Mouse (Mus musculus): ENCODE measurements around the gene Mettl8.

The Mettl8 gene

GRCm38 (mm10) chr2:71033987-71034386, 21.4 kb downstream of the Mettl8 start:
- no peak for DNase-seq (ENCODE audit: low spot score in 2 of 2)

- no peak for DNase-seq (ENCODE audit: low spot score in 2 of 2)
Observed at GRCm38 (mm10) chr2:71033014-71033413, 22.4 kb downstream of the Mettl8 start.

GRCm38 (mm10) chr2:71031973-71032794, 23.2 kb downstream of the Mettl8 start:
- DNase-seq (ENCODE audit: low spot score in 2 of 2), result no peak

GRCm38 (mm10) chr2:71030663-71031062, 24.7 kb downstream of the Mettl8 start:
- DNase-seq (ENCODE audit: low spot score in 2 of 2), result no peak

- DNase-seq (ENCODE audit: low spot score in 2 of 2), result no peak
Observed at GRCm38 (mm10) chr2:71027631-71028030, 27.8 kb downstream of the Mettl8 start.

DNA sequence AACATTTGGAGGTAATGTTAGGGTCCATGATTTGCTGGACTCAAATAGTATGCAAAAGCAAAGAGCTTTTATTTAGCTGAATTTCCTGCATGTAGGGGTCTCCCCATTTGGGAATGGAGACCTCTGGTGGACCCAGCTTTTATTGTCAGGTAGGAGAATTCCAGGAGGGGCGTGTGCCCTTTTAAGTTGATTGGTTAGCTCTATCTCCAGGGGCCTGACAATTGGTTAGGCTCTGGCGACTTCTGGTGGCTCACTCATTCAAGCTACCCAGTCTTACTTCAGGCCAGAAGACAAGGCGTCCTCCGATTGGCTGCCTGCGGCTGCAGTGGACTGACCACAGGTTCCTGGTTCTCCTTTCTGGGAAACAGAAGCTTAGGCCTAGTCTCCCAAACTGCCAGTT, 28.6 kb downstream of the Mettl8 start:
- DNase-seq (ENCODE audit: low spot score in 2 of 2), result no peak

DNA sequence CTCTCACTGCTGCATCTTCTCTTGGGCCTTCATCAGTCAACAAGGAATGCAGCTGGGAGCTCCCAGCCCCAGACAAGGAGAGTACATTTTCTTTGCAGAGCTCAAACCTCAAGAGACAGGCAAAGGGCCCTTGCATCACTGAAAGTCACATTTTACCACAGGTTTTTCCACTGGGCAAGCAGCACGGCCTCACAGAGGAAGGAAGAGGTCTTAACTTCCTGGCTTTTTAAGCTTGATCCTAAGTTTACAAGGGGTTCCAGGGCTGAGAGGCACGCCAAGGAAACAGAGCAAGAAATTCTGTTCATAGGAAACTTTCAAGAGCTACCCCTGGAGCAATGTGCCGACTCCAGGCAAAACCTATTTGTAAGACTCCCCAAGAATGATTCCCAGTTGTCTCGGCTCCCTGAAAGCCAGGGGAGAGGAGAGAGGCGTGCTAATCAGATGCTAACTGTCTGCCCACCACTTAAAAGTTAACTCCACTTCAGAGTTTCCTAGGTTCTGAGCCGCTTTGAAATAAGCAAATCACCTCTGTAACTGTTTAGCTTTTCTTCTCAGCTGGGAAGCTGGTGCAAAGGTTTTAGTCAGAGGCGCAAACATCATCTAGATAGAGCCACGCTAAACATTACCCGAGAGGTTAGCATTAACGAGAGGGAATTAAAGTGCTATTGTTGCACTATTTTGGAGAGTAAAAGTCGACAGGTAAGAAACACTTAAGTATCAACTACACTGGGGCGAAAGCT, 29.6 kb downstream of the Mettl8 start:
- DNase-seq (ENCODE audit: low spot score in 2 of 2), result no peak

GRCm38 (mm10) chr2:71023986-71024385, 31.4 kb downstream of the Mettl8 start:
- no peak for DNase-seq (ENCODE audit: low spot score in 2 of 2)

GRCm38 (mm10) chr2:71022991-71023390, 32.4 kb downstream of the Mettl8 start:
- DNase-seq (ENCODE audit: low spot score in 2 of 2), result no peak

DNA sequence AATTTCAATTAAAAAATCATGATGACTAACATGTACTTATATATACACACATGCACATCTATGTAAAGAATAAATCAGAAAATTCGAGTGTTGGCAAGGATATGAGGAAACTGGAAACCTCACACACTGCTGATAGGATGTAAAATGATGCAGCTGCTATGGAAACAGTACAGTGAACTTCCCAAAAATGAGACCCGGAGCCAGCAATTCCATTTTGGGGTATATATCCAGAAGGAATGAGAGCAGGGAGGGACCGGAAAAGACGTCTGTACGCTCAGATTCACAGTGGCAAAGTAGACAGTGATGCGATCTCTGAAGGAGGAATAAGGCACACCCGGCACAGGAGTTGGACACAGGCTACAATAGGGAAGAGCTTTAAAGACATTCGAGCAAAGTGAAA, 34.7 kb downstream of the Mettl8 start:
- DNase-seq (ENCODE audit: low spot score in 2 of 2), result peak in 1 of 2 experiments; percentile 20

- no peak for DNase-seq (ENCODE audit: low spot score in 2 of 2)
Observed at GRCm38 (mm10) chr2:71019704-71020375, 35.5 kb downstream of the Mettl8 start.

DNA sequence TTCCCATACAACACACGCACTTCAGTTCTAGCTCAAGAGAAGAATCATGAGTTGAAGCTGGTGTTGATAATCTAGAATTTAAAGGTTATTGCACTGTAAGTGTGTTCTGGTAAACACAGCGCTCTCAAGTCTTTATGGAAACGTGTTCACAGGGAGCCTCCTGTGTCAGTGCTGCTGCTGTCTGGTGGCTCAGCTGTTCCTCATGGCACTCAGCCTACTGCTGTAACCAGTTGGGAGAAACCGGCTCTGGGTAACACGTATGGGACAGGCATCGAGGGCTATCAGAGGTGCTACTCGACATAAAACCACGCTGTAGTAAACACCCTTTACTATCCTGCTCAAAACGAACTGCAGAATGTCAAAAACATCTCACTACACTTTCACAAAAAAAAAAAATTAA, 36.1 kb downstream of the Mettl8 start:
- DNase-seq (ENCODE audit: low spot score in 2 of 2), result no peak

GRCm38 (mm10) chr2:71013521-71013920, 41.9 kb downstream of the Mettl8 start:
- DNase-seq (ENCODE audit: low spot score in 2 of 2), result no peak

DNA sequence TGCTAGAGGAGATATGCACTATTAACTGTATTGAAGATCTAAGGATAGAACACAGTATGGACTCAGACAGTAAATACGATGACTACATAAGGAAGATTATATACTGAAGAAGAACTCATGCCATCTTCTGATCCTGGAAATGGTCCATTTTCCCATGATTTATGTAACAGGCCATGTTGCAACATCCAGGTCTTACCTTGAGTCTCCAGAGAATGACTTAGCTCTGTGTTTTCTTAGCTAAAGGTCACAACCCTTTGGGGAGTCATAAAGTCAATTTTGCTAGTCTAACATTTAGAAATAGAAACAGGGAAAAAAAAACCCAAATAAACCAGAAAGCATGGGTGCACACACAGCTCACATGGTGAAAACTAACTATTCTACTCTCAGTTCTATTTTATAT, 43.6 kb downstream of the Mettl8 start:
- no peak for DNase-seq (ENCODE audit: low spot score in 2 of 2)

DNA sequence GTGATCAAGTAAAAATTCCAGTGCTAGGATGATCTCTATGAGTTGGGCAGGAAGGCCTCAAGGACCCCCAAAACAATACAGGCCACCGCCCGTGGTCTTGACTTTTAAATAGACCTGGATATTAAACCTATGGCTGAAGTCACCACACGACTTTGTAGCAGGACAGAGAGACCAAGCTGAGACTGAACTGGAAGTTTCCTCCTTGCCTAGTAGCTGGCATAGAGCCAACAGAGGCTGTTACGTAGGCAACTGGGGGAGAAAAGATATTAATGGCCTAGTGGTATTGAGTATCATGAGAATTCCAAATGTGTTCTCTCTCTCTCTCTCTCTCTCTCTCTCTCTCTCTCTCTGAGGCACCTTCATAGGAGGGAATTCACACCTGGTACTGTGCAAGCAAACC, 51.0 kb downstream of the Mettl8 start:
- DNase-seq (ENCODE audit: low spot score in 2 of 2), result no peak

DNA sequence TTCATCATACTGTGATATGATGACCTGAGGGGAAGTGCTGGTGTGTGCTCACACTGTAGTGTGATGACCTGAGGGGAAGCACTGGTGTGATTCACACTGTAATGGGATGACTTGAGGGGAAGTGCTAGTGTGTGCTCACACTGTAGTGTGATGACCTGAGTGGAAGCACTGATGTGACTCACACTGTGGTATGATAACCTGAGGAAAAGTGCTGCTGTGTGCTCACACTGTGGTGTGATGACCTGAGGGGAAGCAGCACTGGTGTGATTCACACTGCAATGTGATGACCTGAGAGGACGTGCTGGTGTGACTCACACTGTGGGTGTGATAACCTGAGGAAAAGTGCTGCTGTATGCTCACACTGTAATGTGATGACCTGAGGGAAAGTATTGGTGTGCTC, 52.9 kb downstream of the Mettl8 start:
- DNase-seq (ENCODE audit: low spot score in 2 of 2), result no peak

DNA sequence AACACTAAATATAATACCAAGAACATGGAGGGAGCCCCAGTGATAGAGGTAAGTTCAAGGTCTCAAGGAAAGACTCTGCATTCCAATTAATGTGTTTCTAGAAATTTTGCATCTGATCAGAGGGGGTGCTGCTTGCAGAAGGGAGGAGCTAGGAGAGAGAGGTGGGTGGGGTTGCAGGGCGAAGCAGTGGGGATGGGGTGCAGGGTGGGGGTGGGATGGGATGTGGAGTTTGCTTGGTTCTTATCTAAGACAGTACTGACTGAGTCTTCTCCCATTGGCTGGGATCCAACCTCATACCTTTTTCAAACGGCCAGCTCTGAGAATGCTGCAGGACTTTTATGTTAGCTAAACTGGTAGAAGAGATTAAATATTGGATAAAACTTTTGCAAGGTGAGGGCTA, 56.6 kb downstream of the Mettl8 start:
- DNase-seq (ENCODE audit: low spot score in 2 of 2), result no peak

- DNase-seq (ENCODE audit: low spot score in 2 of 2), result no peak
Observed at GRCm38 (mm10) chr2:70996438-70996837, 58.9 kb downstream of the Mettl8 start.

DNA sequence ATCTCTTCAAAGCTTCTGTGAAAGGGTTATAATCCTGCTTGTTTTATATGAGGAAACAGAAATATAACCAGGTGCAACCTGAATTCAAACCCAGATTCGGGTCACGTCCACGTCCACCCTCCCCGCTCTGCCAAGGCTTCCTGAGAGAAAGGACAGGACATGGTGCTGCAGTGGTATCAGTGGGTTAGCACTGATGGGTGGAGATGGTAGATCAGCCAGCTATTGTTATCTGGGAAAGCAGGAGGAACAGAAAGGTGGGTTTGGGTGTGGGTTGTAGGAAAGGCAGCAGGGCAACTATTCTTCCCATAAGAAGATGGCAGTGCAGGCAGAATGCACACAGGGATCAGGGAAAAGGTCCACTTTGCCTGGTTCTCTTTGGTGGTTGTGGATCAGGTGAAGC, 59.5 kb downstream of the Mettl8 start:
- DNase-seq (ENCODE audit: low spot score in 2 of 2), result no peak

GRCm38 (mm10) chr2:70993740-70994139, 61.6 kb downstream of the Mettl8 start:
- DNase-seq (ENCODE audit: low spot score in 2 of 2), result no peak

DNA sequence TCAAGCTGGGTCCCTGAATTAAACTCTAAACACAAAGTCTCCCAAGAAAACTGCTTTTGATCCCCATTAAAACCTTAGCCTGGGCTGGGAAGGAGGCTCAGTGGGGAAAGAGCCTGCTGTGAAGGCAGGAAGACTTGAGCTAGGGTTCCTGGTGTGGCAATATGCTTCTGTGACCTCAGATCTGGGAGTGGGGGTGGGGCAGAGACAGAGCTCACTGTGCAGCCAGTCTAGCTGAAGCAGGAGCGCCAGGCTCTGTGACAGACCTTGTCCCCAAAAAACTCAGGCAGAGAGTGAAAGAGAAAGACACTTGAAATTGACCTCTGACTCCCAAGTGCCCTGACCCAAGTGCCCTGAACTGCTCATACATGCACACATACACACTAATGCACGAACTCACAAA, 62.7 kb downstream of the Mettl8 start:
- no peak for DNase-seq (ENCODE audit: low spot score in 2 of 2)

DNA sequence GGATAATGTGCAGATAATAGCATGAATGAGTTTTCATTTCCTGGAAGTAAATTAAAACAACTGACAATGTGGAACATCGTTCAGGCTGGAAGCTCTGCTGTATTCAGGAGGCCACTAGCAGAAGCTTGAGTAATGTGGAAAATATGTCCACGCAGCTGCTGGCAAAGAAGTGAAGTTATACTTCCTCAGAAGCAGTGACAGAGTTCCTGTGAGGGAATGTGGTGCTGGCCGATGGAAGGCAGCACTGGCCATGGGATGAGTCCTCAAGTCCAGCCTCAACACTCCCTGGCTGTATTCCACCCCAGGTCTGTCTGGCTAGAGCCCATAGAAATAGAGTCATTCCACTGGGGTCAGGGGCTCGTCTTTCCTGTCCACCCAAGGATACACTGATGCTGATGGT, 65.2 kb downstream of the Mettl8 start:
- DNase-seq (ENCODE audit: low spot score in 2 of 2), result no peak
